Mouse (Mus musculus) liver, postnatal 0 days (tissue): Measurements from ENCODE around the gene Gm5114. TPM values are rescaled to one million over a fixed set of nuclear protein-coding genes. Genes with fewer than 3 reads are reported as not detected.
A peak's percentile ranks its signal among the peaks of the same experiment; 100 is the strongest.
"Not testable (repeated sequence)": the region's sequence is repeated elsewhere in the genome, so short reads cannot be mapped to it uniquely, and the experiment has no call there.

ENCODE experiments used
- ATAC-seq: fragments of 200-750 bp; cut with Nextera tagmentation; 2 replicates; pipeline ENCODE4 v1.8.0; 2017; ENCODE audit warnings: mild to moderate bottlenecking, moderate library complexity
- DNase-seq: peaks from one replicate; pipeline ENCODE4 v3.0.0-alpha.2; 2016
- H3K27ac ChIP-seq: fragments of 300-500 bp; sonication (generic); 2 replicates; pipeline ENCODE4 v1.5.1; 2014; ENCODE audit warnings: antibody characterized with exemption, moderate library complexity, mild to moderate bottlenecking, low read depth
- H3K27me3 ChIP-seq: fragments of 300-500 bp; sonication (generic); 2 replicates; pipeline ENCODE4 v1.6.1; 2014; ENCODE audit warnings: low read length, control low read depth, mixed read lengths; ENCODE audit not compliant: insufficient read depth
- H3K36me3 ChIP-seq: fragments of 300-500 bp; sonication (generic); replicated peaks from 2 replicates; pipeline ENCODE4 v1.6.1; 2014; ENCODE audit warnings: mild to moderate bottlenecking, control low read depth, low read length, moderate library complexity, mixed read lengths; ENCODE audit not compliant: insufficient read depth
- H3K4me1 ChIP-seq: fragments of 300-500 bp; sonication (generic); 2 replicates; pipeline ENCODE4 v1.6.1; 2014; ENCODE audit warnings: antibody characterized with exemption, mild to moderate bottlenecking, control low read depth; ENCODE audit not compliant: insufficient read depth
- H3K4me2 ChIP-seq: fragments of 300-500 bp; sonication (generic); 2 replicates; pipeline ENCODE4 v1.6.1; 2014; ENCODE audit warnings: low read depth, mild to moderate bottlenecking, low read length, moderate library complexity, mixed read lengths
- H3K4me3 ChIP-seq: fragments of 300-500 bp; sonication (generic); 2 replicates; pipeline ENCODE4 v1.5.1; 2014; ENCODE audit warnings: low read depth, low read length
- H3K9ac ChIP-seq: fragments of 300-500 bp; sonication (generic); replicated peaks from 2 replicates; pipeline ENCODE4 v1.6.1; 2014; ENCODE audit warnings: mild to moderate bottlenecking, moderate library complexity
- H3K9me3 ChIP-seq: fragments of 300-500 bp; sonication (generic); 2 replicates; pipeline ENCODE4 v1.6.1; 2016; ENCODE audit warnings: mild to moderate bottlenecking, control low read depth, low read length, mixed read lengths
- CTCF ChIP-seq: sonication (generic); IDR thresholded peaks from 2 replicates; pipeline ENCODE4 v1.5.1; 2016; ENCODE audit warnings: antibody characterized with exemption, low read depth
- EP300 ChIP-seq: IDR thresholded peaks from 2 replicates; pipeline ENCODE4 v1.6.1; 2016; ENCODE audit warnings: antibody characterized with exemption, low read depth, mild to moderate bottlenecking
- WGBS: fragments of 180-500 bp; shearing (Covaris S2); extraction: QIAGEN DNeasy Blood & Tissue Kit; methylation state at CpG from one replicate; pipeline ENCODE4 v1.1.7; 2014; ENCODE audit not compliant: insufficient replicate concordance; 5-methylcytosine and 5-hydroxymethylcytosine counted together
- microRNA-seq: library from miRNA; unstranded; fragments of <30 nt; microRNA quantifications from one replicate; pipeline ENCODE4, GENCODE M21; 2016
- polyA plus RNA-seq: library from polyadenylated mRNA; unstranded; fragments of >200 nt; fragmentation: Nextera tagmentation; extraction: Ambion mirVana; gene quantifications from 2 replicates; pipeline ENCODE4 v1.2.1, GENCODE M21; 2015

Gene Gm5114
- not detected in 2 replicates for polyA plus RNA-seq

- H3K27me3 ChIP-seq, H3K36me3 ChIP-seq, H3K4me1 ChIP-seq, H3K4me3 ChIP-seq, H3K4me2 ChIP-seq, H3K9ac ChIP-seq, ATAC-seq, H3K9me3 ChIP-seq, DNase-seq, H3K27ac ChIP-seq: not testable (repeated sequence)
- 28% methylated on average over 1 of the region's 1 CpGs for WGBS
Observed at GRCm38 (mm10) chr7:39413060-39413459, at the start of gene Gm5114. Gene Gm5114 (minus strand): TSS chr7:39413160.

- H3K4me2 ChIP-seq = no peak overlapping the region
- H3K9me3 ChIP-seq = no peaks in the 10 kb centered on the region
- no peaks in the 10 kb centered on the region for H3K27me3 ChIP-seq
- DNase-seq (peak; percentile 54), ATAC-seq (no peak)
- TF ChIP-seq CTCF (peak; percentile 19; the same call in 1 of the 2 replicates), EP300 (no peak)
- no peak overlapping the region for H3K27ac ChIP-seq
- H3K9ac ChIP-seq = no peak overlapping the region
- no peaks in the 10 kb centered on the region for H3K36me3 ChIP-seq
- no peak overlapping the region for H3K4me3 ChIP-seq
- WGBS = 24% methylated on average over 6 of the region's 6 CpGs
- H3K4me1 ChIP-seq = no peaks in the 10 kb centered on the region
Observed at GRCm38 (mm10) chr7:39455806-39456205, 42.8 kb upstream of the Gm5114 start.

- TF ChIP-seq EP300 = no peak
- TF ChIP-seq CTCF = no peak
- H3K4me2 ChIP-seq = peak overlapping the region; percentile 70
- H3K9me3 ChIP-seq = no peaks in the 10 kb centered on the region
- peaks cover 5% of the 10 kb centered on the region; the same call in 1 of the 2 replicates for H3K4me1 ChIP-seq
- peak overlapping the region; percentile 70 for H3K9ac ChIP-seq
- peak overlapping the region; percentile 70 for H3K27ac ChIP-seq
- peak overlapping the region; percentile 61 for H3K4me3 ChIP-seq
- peak; percentile 70 for DNase-seq
- under 1% methylated on average over 36 of the region's 36 CpGs for WGBS
- no peaks in the 10 kb centered on the region for H3K27me3 ChIP-seq
- H3K36me3 ChIP-seq = no peaks in the 10 kb centered on the region
- ATAC-seq = peak; percentile 100
Observed at GRCm38 (mm10) chr7:39449260-39450021, 36.5 kb upstream of the Gm5114 start.

- H3K36me3 ChIP-seq = no peaks in the 10 kb centered on the region
- peak overlapping the region; percentile 70 for H3K4me2 ChIP-seq
- H3K27ac ChIP-seq = 0 out of 2 replicates have a peak overlapping the region, but pooled peaks have one; percentile 31
- no peaks in the 10 kb centered on the region for H3K27me3 ChIP-seq
- H3K9me3 ChIP-seq = no peaks in the 10 kb centered on the region
- ATAC-seq (peak; percentile 11; the same call in 1 of the 2 replicates), DNase-seq (no peak)
- peaks cover 5% of the 10 kb centered on the region; the same call in 1 of the 2 replicates for H3K4me1 ChIP-seq
- 47% methylated on average over 11 of the region's 11 CpGs for WGBS
- no peak for TF ChIP-seq EP300
- TF ChIP-seq CTCF = no peak
- H3K9ac ChIP-seq = no peak overlapping the region; the same call in none of the 2 replicates
- H3K4me3 ChIP-seq = peak overlapping the region; percentile 61
Observed at GRCm38 (mm10) chr7:39448626-39449242, 35.8 kb upstream of the Gm5114 start.

GRCm38 (mm10) chr7:39441237-39441636 is 28.3 kb upstream of the Gm5114 start:
- no peaks in the 10 kb centered on the region for H3K27me3 ChIP-seq
- H3K4me3 ChIP-seq = no peak overlapping the region
- H3K9me3 ChIP-seq = peaks cover 2% of the 10 kb centered on the region; the same call in 1 of the 2 replicates
- H3K27ac ChIP-seq = no peak overlapping the region
- WGBS = 27% methylated on average over 2 of the region's 2 CpGs
- no peaks in the 10 kb centered on the region for H3K36me3 ChIP-seq
- no peak overlapping the region for H3K4me2 ChIP-seq
- DNase-seq = no peak
- no peak overlapping the region for H3K9ac ChIP-seq
- ATAC-seq = no peak
- no peak for TF ChIP-seq EP300
- TF ChIP-seq CTCF = no peak
- no peaks in the 10 kb centered on the region for H3K4me1 ChIP-seq

- H3K4me2 ChIP-seq = no peak overlapping the region
- H3K36me3 ChIP-seq = no peaks in the 10 kb centered on the region
- TF ChIP-seq EP300 (no peak), CTCF (no peak)
- no peaks in the 10 kb centered on the region for H3K27me3 ChIP-seq
- WGBS = 67% methylated on average over 4 of the region's 4 CpGs
- H3K4me1 ChIP-seq = no peaks in the 10 kb centered on the region
- H3K4me3 ChIP-seq = no peak overlapping the region
- H3K9ac ChIP-seq = no peak overlapping the region
- ATAC-seq (no peak), DNase-seq (no peak)
- H3K9me3 ChIP-seq = peaks cover 5% of the 10 kb centered on the region
- no peak overlapping the region for H3K27ac ChIP-seq
Observed at GRCm38 (mm10) chr7:39440362-39440761, 27.4 kb upstream of the Gm5114 start.

Small RNA genes within 50 kb of the gene (microRNA-seq; reads per million reads assigned to microRNA genes)
- not detected for gene Gm27437

Other genes starting within 250 kb of the Gm5114 start
- gene Zfp619, start 104.6 kb upstream of the Gm5114 start, polyA plus RNA-seq = 0.16 and 0.24 TPM in 2 replicates